Mouse (Mus musculus): ENCODE data around the gene Smim8. TPM values are rescaled to one million over a fixed set of nuclear protein-coding genes. Genes with fewer than 3 reads are reported as not detected.

Smim8 gene
- 53.7 TPM in 2 replicates for polyA plus RNA-seq (2016; fragmentation: Nextera tagmentation; extraction: Ambion mirVana)

GRCm38 (mm10) chr4:34777677-34778527 is at the start of gene Smim8:
Gene Smim8 (minus strand): TSS chr4:34778423.
- Histone ChIP-seq H3K9me3 (replicated peaks) (no peaks in the 10 kb centered on the region), H3K27me3 (replicated peaks) (no peaks in the 10 kb centered on the region), H3K36me3 (no peaks in the 10 kb centered on the region), H3K4me2 (peak within 1 kb of the TSS; percentile 78), H3K4me3 (peak within 1 kb of the TSS; percentile 76), H3K27ac (ENCODE audit: poor library complexity, severe bottlenecking) (peak within 1 kb of the TSS; percentile 85), H3K9ac (peak within 1 kb of the TSS; percentile 89), H3K4me1 (replicated peaks) (0 out of 2 replicates have a peak, but pooled peaks cover 5% of the 10 kb centered on the region)
- peak; percentile 93 for ATAC-seq (ENCODE audit: insufficient number of reproducible peaks, low FRiP score)
- WGBS = 5% methylated on average over 40 of the region's 40 CpGs

GRCm38 (mm10) chr4:34823901-34824300 is 45.7 kb upstream of the Smim8 start:
- no peaks in the 10 kb centered on the region for H3K27me3 ChIP-seq (replicated peaks)
- H3K9me3 ChIP-seq (replicated peaks) = no peaks in the 10 kb centered on the region
- no peak for ATAC-seq (ENCODE audit: insufficient number of reproducible peaks, low FRiP score)
- H3K4me2 ChIP-seq = no peak overlapping the region
- H3K27ac ChIP-seq (ENCODE audit: poor library complexity, severe bottlenecking) = no peak overlapping the region
- 100% methylated on average over 1 of the region's 1 CpGs for WGBS
- no peak overlapping the region for H3K9ac ChIP-seq
- peaks cover 15% of the 10 kb centered on the region for H3K36me3 ChIP-seq
- no peaks in the 10 kb centered on the region for H3K4me1 ChIP-seq (replicated peaks)
- H3K4me3 ChIP-seq = no peak overlapping the region

GRCm38 (mm10) chr4:34819904-34820303 is 41.7 kb upstream of the Smim8 start:
- Histone ChIP-seq H3K27ac (ENCODE audit: poor library complexity, severe bottlenecking) (no peak overlapping the region), H3K36me3 (peaks cover 45% of the 10 kb centered on the region), H3K9me3 (replicated peaks) (no peaks in the 10 kb centered on the region), H3K4me3 (no peak overlapping the region), H3K4me2 (no peak overlapping the region), H3K27me3 (replicated peaks) (no peaks in the 10 kb centered on the region), H3K4me1 (replicated peaks) (no peaks in the 10 kb centered on the region), H3K9ac (no peak overlapping the region)
- WGBS = 92% methylated on average over 4 of the region's 4 CpGs
- no peak for ATAC-seq (ENCODE audit: insufficient number of reproducible peaks, low FRiP score)

- 81% methylated on average over 14 of the region's 14 CpGs for WGBS
- no peaks in the 10 kb centered on the region for H3K9me3 ChIP-seq (replicated peaks)
- H3K27me3 ChIP-seq (replicated peaks) = no peaks in the 10 kb centered on the region
- no peak overlapping the region for H3K4me2 ChIP-seq
- no peak for ATAC-seq (ENCODE audit: insufficient number of reproducible peaks, low FRiP score)
- H3K27ac ChIP-seq (ENCODE audit: poor library complexity, severe bottlenecking) = no peak overlapping the region
- no peaks in the 10 kb centered on the region for H3K4me1 ChIP-seq (replicated peaks)
- H3K9ac ChIP-seq = no peak overlapping the region
- no peak overlapping the region for H3K4me3 ChIP-seq
- H3K36me3 ChIP-seq = peaks cover 14% of the 10 kb centered on the region
Observed at GRCm38 (mm10) chr4:34801166-34802034, 23.2 kb upstream of the Smim8 start.

- H3K9ac ChIP-seq = no peak overlapping the region
- WGBS = 85% methylated on average over 2 of the region's 2 CpGs
- no peak overlapping the region for H3K4me2 ChIP-seq
- no peaks in the 10 kb centered on the region; the same call in 1 of the 2 replicates for H3K36me3 ChIP-seq
- H3K27me3 ChIP-seq (replicated peaks) = no peaks in the 10 kb centered on the region
- no peak for ATAC-seq (ENCODE audit: insufficient number of reproducible peaks, low FRiP score)
- no peaks in the 10 kb centered on the region for H3K4me1 ChIP-seq (replicated peaks)
- H3K27ac ChIP-seq (ENCODE audit: poor library complexity, severe bottlenecking) = no peak overlapping the region
- no peaks in the 10 kb centered on the region for H3K9me3 ChIP-seq (replicated peaks)
- no peak overlapping the region for H3K4me3 ChIP-seq
Observed at GRCm38 (mm10) chr4:34798005-34798404, 19.8 kb upstream of the Smim8 start.

- ATAC-seq (ENCODE audit: insufficient number of reproducible peaks, low FRiP score) = no peak
- H3K27me3 ChIP-seq (replicated peaks) = no peaks in the 10 kb centered on the region
- H3K9ac ChIP-seq = no peak overlapping the region
- H3K4me1 ChIP-seq (replicated peaks) = no peaks in the 10 kb centered on the region
- no peaks in the 10 kb centered on the region for H3K36me3 ChIP-seq
- no peak overlapping the region for H3K4me2 ChIP-seq
- no peaks in the 10 kb centered on the region for H3K9me3 ChIP-seq (replicated peaks)
- WGBS = 72% methylated on average over 8 of the region's 8 CpGs
- no peak overlapping the region for H3K4me3 ChIP-seq
- no peak overlapping the region for H3K27ac ChIP-seq (ENCODE audit: poor library complexity, severe bottlenecking)
Observed at GRCm38 (mm10) chr4:34797294-34797983, 19.2 kb upstream of the Smim8 start.

- no peaks in the 10 kb centered on the region for H3K4me1 ChIP-seq (replicated peaks)
- no peak for ATAC-seq (ENCODE audit: insufficient number of reproducible peaks, low FRiP score)
- no peaks in the 10 kb centered on the region for H3K9me3 ChIP-seq (replicated peaks)
- H3K27me3 ChIP-seq (replicated peaks) = no peaks in the 10 kb centered on the region
- H3K9ac ChIP-seq = no peak overlapping the region
- no peak overlapping the region for H3K4me3 ChIP-seq
- H3K36me3 ChIP-seq = no peaks in the 10 kb centered on the region
- no peak overlapping the region for H3K4me2 ChIP-seq
- no peak overlapping the region for H3K27ac ChIP-seq (ENCODE audit: poor library complexity, severe bottlenecking)
- 87% methylated on average over 5 of the region's 5 CpGs for WGBS
Observed at GRCm38 (mm10) chr4:34796294-34796693, 18.1 kb upstream of the Smim8 start.

- no peak overlapping the region for H3K27ac ChIP-seq (ENCODE audit: poor library complexity, severe bottlenecking)
- H3K4me2 ChIP-seq = no peak overlapping the region
- no peak overlapping the region for H3K4me3 ChIP-seq
- H3K27me3 ChIP-seq (replicated peaks) = no peaks in the 10 kb centered on the region
- H3K36me3 ChIP-seq = no peaks in the 10 kb centered on the region
- H3K9ac ChIP-seq = no peak overlapping the region
- WGBS = 87% methylated on average over 3 of the region's 3 CpGs
- H3K9me3 ChIP-seq (replicated peaks) = no peaks in the 10 kb centered on the region
- no peak for ATAC-seq (ENCODE audit: insufficient number of reproducible peaks, low FRiP score)
- H3K4me1 ChIP-seq (replicated peaks) = 0 out of 2 replicates have a peak, but pooled peaks cover 2% of the 10 kb centered on the region
Observed at GRCm38 (mm10) chr4:34786476-34786875, 8.3 kb upstream of the Smim8 start.

GRCm38 (mm10) chr4:34785646-34786045 is 7.4 kb upstream of the Smim8 start:
- H3K4me2 ChIP-seq = no peak overlapping the region
- ATAC-seq (ENCODE audit: insufficient number of reproducible peaks, low FRiP score) = no peak
- no peaks in the 10 kb centered on the region for H3K36me3 ChIP-seq
- no peak overlapping the region for H3K27ac ChIP-seq (ENCODE audit: poor library complexity, severe bottlenecking)
- WGBS = 79% methylated on average over 2 of the region's 2 CpGs
- H3K9me3 ChIP-seq (replicated peaks) = no peaks in the 10 kb centered on the region
- no peak overlapping the region for H3K4me3 ChIP-seq
- H3K4me1 ChIP-seq (replicated peaks) = 0 out of 2 replicates have a peak, but pooled peaks cover 2% of the 10 kb centered on the region
- H3K9ac ChIP-seq = no peak overlapping the region
- H3K27me3 ChIP-seq (replicated peaks) = no peaks in the 10 kb centered on the region

- Histone ChIP-seq H3K27ac (ENCODE audit: poor library complexity, severe bottlenecking) (no peak overlapping the region), H3K9me3 (replicated peaks) (no peaks in the 10 kb centered on the region), H3K4me2 (no peak overlapping the region), H3K4me3 (no peak overlapping the region), H3K36me3 (no peaks in the 10 kb centered on the region), H3K9ac (no peak overlapping the region), H3K4me1 (replicated peaks) (0 out of 2 replicates have a peak, but pooled peaks cover 2% of the 10 kb centered on the region), H3K27me3 (replicated peaks) (no peaks in the 10 kb centered on the region)
- WGBS = 46% methylated on average over 5 of the region's 5 CpGs
- ATAC-seq (ENCODE audit: insufficient number of reproducible peaks, low FRiP score) = no peak
Observed at GRCm38 (mm10) chr4:34784865-34785264, 6.6 kb upstream of the Smim8 start.

All from heart, embryonic 12.5 days (tissue).